Mouse (Mus musculus): ENCODE measurements around the gene Lce1i.
"Not testable (repeated sequence)": the region's sequence is repeated elsewhere in the genome, so short reads cannot be mapped to it uniquely, and the experiment has no call there.

Gene Lce1i

GRCm38 (mm10) chr3:92778799-92779198, at the start of gene Lce1i:
TSS of gene Lce1i (minus strand) at chr3:92778899.
- DNase-seq (ENCODE audit: low read depth, low spot score), result no peak

- no peak for DNase-seq (ENCODE audit: low read depth, low spot score)
Observed at GRCm38 (mm10) chr3:92827108-92827507, 48.4 kb upstream of the Lce1i start, which contains the start of gene Kprp. TSS of gene Kprp (minus strand) at chr3:92827247.

GRCm38 (mm10) chr3:92825808-92826207, 47.1 kb upstream of the Lce1i start:
- DNase-seq (ENCODE audit: low read depth, low spot score), result no peak

GRCm38 (mm10) chr3:92816036-92816435, 37.3 kb upstream of the Lce1i start:
- not testable (repeated sequence) for DNase-seq (ENCODE audit: low read depth, low spot score)

GRCm38 (mm10) chr3:92815581-92815980, 36.9 kb upstream of the Lce1i start:
- no peak for DNase-seq (ENCODE audit: low read depth, low spot score)

GRCm38 (mm10) chr3:92807791-92808190, 29.1 kb upstream of the Lce1i start, which contains the start of gene Lce1k:
TSS of gene Lce1k (minus strand) at chr3:92807891.
- DNase-seq (ENCODE audit: low read depth, low spot score), result no peak

- no peak for DNase-seq (ENCODE audit: low read depth, low spot score)
Observed at GRCm38 (mm10) chr3:92790414-92790813, 11.7 kb upstream of the Lce1i start, which contains the start of gene Lce1j. TSS of gene Lce1j (minus strand) at chr3:92790514.

- DNase-seq (ENCODE audit: low read depth, low spot score), result no peak
Observed at GRCm38 (mm10) chr3:92771573-92771972, 7.1 kb downstream of the Lce1i start.

GRCm38 (mm10) chr3:92764965-92765364, 13.7 kb downstream of the Lce1i start, which contains the start of gene Lce1h:
TSS of gene Lce1h (minus strand) at chr3:92765065.
- no peak for DNase-seq (ENCODE audit: low read depth, low spot score)

- no peak for DNase-seq (ENCODE audit: low read depth, low spot score)
Observed at GRCm38 (mm10) chr3:92753197-92753596, 25.5 kb downstream of the Lce1i start.

GRCm38 (mm10) chr3:92752238-92752637, 26.5 kb downstream of the Lce1i start, which contains the start of gene Lce1g:
TSS of gene Lce1g (minus strand) at chr3:92752338.
- DNase-seq (ENCODE audit: low read depth, low spot score), result no peak

- DNase-seq (ENCODE audit: low read depth, low spot score), result no peak
Observed at GRCm38 (mm10) chr3:92738996-92739395, 39.7 kb downstream of the Lce1i start, which contains the start of gene Gm38119. TSS of gene Gm38119 (minus strand) at chr3:92739096.
